Mouse (Mus musculus) lung, postnatal 14 days (tissue): Measurements from ENCODE around the gene Gclc.
A peak's percentile ranks its signal among the peaks of the same experiment; 100 is the strongest.

Experiments
- DNase-seq: peaks from one replicate; pipeline ENCODE4 v3.0.0; 2021

Gclc gene

DNA sequence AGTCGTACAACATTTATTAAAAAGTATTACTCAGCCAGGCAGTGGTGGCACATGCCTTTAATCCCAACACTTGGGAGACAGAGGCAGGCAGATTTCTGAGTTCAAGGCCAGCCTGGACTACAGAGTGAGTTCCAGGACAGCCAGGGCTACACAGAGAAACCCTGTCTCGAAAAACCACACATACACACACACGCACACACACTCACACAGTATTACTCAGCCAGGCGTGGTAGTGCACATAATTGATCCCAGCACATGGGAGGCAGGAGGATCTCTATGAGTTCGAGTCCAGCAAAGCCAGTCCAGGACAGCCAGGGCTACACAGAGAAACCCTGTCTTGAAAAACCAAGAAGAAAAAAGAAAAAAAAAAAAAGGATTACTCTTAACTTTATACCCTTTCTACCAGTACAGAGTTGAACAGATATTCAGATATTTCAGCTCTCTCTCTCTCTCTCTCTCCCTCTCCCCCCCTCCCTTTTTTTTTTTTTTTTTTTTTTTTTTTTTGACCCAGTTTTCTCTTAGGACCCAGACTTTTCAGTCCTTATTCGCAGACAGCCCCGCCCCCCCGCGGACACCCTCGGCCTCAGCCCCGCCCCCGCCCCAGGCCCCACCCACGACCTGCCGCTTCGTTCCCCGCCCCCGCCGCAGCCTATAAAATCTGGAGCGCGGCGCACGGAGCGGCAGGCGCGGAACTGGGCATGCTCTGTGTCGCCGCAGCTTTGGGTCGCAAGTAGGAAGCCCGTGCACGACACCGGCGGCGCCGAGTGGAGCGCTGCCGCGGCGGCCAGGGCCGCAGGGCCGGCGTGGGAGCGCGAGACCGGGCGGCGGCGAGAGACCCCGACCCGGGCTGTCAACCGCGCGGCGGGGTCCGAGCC, at the start of gene Gclc:
Gene Gclc, plus strand, starts transcription at position 683 of the 875 bp plus-strand sequence.
- DNase-seq = peak; percentile 93

DNA sequence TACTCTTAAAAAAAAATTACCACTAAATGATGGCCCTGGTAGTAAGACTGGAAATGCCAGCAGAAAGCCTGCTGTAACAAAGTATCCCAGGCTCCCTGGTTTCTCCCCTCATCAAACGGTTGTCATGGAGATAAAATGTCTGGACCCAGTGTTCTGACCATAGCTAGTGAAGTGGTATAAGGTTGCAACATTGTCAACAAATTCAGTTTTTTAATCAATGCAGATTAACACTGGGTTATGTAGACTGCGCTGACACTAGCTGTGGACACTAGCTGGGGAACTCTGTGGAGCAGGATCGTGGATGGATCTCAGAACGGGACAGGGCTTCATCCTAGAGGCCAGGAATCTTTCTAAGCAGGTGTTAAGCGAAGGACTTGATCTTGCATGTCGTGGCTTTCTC, 47.8 kb upstream of the Gclc start:
- no peak for DNase-seq

DNA sequence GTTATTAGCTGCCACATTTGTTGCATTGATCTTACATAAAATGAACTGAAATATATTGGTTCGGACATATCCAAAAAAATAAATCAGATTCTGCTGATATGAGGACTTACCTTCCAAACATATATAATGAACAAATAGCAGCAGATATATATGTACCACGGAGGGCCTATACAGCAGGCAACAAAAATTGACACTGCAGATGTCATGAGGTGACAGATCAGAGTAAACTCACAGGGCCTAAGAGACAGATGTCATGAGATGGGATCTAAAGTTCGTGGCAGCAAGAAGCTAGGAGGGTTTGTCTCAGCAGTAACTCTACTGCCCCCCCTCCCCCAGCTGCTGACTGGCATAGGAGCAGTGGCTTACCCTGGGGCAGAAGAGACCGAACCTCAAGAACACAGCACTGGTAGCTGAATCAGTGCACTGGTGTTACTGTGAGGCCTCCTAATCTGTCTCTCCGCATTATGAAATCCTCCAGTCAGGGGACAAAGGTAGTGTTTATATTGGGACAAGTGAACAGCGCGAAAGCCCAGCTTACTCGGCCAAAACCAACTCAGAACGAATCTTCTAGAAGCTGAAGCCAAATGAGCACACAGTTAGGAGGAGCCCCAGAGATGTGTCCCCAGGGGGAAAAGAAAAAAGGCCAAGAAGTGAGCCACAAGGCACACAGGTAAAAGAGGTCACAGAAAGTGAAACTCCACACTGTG, 46.7 kb upstream of the Gclc start:
- DNase-seq = no peak

DNA sequence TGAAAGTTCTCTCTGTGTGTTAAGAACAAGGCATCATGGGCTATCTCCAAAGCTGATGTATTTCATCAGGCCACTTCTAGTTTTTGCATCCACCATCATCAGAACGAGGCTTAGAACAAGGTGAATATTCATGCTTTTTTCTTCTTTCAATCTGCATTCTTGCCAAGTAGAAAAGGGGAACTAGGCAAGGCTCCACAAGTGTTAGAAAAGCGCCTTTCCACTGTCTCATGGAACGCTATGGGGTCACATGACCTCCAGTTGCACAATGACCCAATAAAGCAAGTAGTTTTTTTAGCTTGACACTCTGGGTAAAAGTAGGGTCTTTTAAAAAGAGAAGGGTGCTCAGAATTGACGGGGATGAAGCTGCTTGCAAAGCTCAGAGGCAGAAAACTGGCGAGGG, 45.4 kb upstream of the Gclc start:
- peak; percentile 25 for DNase-seq

DNA sequence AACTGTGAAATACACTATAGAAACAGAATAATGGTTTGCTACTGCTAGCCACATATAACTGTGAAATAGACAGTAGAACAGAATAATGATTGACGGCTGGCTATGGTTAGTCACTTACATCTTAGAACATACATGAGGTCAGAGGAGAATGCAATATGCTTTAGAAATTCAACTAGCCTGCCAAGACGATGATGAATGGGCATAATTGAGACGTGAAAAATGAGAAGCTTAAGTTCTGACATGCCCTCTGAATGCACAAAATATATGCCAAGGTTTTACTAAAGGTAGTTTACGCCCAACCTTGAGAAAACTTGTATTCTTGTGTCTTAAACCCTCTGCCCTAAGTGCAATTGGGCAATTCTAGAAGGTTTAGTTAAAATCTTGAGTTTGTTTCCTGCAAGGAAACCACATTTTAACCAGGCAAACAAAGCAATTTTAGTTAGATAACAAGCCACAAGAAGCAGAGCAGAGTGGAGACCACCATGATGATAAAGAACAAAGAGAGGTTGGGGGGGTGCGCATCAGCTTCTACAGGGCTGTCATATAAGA, 43.2 kb upstream of the Gclc start:
- no peak for DNase-seq

DNA sequence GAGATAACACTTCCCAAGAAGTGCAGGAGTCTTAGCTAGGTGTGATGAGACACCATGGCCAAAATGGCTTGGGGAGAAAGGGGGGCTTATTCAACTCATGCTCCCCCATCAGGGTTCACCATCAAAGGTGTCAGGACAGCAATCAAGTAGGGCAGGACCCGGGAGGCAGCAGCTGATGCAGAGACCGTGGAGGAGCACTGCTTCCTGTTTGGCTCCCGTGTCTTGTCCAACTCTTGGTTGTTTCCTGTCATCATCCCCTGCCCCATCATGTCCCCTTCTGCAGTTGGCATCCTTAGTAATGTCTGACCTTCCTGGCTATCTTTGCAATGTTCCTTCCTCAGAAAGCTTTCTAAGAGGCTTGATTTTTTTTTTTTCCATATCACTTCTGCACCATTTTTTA, 41.5 kb upstream of the Gclc start:
- DNase-seq = no peak

DNA sequence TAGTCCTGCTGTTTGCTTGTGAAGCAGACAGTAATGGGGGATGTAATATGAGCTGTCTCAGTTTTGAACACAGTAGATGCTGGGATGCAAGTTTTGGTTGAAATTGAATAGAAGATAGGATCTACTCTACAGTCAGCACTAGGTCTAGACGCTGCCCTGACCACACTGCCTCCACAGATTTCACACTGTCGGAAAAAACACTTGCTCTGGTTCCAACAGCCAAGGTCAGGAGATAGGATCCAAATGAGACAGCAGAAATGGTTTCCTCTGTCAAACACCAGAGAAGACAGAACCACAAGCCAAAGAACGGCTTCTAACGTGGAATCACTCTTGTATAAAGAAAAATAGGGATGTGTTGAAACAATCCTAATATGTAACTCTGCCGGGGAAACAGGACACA, 41.0 kb upstream of the Gclc start:
- no peak for DNase-seq

DNA sequence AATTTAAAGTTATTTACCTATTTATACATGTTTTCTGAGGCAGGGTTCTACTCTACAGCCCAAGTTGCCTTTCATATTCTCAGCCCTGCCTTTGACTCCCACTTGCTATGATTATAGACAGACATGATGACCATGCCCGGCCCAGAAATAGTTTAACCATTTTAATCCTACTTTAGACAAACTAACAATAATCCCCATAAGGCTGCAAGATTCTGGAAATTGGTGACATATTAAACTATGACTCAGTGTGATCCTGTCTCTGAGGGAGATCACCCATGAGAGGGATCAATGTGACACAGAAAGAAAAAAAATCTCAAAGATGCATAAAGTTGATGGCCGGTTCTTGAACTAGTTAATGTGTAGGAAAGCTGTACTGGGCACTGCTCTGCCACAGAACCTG, 39.1 kb upstream of the Gclc start:
- no peak for DNase-seq

DNA sequence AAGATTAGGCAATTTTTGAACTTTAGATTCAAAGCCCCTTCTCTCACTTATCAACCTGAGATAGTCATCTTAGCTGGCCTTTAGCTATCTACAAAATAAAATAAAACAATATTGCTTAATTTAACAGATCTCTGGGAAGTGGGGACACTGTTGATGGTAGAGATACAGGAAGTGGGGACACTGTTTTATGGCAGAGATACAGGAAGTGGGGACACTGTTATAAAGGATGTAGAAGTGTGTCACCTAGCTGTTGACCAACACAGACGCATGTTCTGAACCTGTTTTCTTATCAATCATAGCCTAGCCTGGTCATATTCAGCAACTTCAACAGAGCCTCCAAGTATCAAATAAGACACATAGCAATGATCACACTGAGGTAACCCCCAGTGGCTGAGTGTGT, 38.3 kb upstream of the Gclc start:
- no peak for DNase-seq

DNA sequence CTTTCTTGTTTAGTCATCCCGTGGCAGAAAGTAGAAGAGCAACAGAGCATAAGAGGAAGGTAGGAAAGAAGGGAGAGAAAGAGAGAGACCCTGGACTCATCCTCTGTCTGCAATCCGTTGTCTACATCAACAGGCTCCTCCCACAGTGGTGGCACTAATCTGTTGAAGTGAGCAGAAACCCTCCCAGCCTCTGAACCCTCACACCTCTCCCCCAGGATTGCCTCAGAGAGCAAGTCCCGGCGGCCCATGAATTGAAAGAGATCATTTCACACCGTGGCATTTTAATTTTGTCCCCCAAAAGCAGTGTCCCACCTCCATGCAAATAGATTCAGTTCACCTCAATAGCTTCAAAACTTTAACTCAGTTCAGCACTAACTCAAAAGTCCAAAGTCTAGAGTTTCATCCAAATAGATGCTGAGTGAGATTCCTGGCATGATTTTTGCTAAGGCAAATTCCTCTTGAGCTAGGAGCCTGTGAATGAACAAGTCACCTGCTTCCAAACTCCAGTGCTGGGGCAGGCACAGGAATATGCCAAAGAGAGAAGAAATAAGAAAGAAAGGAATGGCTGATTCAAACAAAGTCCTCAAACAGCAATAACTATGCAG, 36.4 kb upstream of the Gclc start:
- no peak for DNase-seq

DNA sequence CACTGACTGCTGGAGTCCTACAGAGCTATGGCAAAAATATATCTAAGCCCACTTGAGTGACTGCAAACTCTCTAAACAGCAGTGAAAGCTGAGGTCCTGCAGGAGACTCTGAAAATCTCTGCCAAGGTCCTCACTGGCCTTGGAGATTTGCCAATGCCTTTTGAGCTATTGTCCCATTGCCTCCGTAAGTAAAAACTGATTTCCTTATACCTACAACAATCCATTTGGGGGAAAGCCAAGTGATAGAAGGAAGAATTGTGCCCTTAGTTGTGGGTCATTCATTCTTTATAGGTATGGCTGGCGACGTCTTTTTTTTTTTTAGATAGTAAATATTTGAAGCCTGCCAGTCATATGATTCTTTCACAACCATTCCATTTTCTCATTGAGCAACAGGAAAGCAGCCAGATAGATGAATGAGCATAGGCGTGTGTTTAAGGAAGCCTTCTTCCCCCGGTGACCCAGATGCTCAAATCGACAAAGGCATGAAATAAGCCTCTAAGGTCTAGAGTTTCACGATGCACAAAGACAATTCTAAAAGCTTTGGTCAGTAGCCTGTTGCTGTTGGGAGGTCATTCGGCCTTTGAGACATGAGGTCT, 35.4 kb upstream of the Gclc start:
- DNase-seq = no peak

DNA sequence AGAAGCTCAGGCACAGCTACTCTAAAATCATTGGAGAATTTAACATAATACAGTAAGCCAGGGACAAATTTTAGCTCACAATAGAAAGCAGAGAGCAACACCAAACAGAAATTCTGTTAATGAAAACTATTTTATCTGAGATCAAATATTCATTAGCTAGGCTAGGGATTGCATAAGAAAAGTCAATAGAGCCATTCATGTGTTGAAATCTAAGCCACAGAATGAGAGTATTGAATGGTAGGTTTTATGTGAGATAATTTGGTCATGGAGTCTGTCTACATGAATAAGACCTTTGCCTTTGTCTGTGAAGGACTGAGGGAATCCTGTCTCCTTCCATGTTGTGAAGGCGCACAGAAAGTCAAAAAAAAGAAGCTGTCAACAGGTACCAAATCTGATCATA, 34.7 kb upstream of the Gclc start:
- DNase-seq = no peak

DNA sequence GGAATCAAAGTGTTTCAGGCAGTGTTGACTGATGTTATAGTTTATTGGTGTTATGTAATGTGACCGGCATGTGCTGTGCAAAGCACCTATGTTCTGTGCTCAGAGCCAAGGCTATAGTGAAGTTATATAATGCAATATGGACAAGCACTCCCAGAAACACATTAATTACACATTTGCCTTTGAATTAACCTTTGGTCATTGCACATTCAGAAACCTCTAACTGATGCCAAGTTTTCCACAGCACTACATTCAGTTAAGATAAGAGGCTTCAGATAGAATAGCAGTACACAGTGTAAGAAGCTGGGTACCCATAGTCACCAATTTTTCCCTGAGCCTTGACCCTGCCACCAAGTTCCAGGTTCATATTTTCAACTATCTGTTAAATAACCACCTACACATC, 32.0 kb upstream of the Gclc start:
- DNase-seq = no peak

DNA sequence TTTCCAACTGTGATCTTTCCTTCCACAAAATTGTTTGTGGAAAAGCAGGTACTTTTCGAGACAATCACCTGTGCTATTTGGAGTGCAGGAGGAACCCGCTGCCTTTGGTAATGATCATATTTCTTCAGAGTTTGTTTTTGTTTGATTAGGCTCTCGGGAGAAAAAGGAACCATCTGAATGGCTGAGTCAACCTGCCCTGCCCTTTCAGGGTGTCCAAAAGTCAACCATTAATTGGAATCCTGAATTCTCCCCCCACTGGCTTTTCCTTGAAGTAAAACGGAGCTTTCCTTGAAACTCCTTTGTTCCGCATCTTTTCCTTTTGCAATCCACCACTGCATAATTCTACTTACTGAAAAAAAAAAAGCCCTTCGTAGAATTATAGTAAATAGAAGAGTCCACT, 30.1 kb upstream of the Gclc start:
- DNase-seq = no peak

DNA sequence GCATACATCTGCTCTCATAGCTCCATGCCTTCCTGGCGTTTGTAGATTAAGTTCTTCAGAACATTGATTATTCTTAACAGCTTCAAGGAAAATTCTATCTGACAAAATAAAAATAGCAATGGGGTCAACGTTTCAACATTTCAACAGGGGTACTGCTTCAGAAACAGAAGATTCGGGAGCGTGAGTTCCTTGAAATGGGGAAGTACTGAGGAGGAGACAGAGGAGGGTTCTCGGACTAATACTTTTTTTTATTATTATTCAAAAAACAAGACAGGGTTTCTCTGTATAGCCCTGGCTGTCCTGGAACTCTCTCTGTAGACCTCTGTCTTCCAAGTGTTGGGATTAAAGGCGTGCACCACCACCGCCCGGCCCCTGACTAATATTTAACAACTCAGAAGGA, 28.9 kb upstream of the Gclc start:
- no peak for DNase-seq

DNA sequence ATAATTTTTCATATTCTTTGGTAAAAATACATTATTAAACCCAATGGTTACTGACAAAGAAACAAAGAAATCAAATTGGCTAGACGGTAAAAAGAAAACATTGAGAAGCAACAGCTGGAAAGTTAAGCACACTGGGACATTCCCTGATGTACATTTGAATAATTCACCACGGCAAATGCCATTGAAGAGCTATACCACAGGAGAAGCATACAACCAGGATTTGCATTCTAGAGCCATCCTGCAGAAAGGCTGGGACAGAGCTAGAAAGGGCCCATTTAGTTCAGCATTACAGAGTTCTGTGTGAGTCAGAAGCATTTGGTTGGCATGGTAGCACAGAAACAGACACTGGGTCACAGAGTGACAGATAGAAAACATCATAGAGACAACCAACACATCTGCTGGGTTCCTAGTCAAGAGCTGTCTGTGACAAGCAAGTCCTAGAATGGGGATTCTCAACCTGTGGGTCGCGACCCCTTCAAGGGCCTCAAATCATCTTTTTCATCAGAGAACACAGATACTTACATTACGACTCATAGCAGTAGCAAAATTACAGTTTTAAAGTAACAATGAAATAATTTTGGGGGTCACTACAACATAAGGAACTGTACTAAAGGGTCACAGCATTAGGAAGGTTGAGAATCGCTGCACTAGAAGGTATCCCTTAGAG, 28.2 kb upstream of the Gclc start:
- no peak for DNase-seq

DNA sequence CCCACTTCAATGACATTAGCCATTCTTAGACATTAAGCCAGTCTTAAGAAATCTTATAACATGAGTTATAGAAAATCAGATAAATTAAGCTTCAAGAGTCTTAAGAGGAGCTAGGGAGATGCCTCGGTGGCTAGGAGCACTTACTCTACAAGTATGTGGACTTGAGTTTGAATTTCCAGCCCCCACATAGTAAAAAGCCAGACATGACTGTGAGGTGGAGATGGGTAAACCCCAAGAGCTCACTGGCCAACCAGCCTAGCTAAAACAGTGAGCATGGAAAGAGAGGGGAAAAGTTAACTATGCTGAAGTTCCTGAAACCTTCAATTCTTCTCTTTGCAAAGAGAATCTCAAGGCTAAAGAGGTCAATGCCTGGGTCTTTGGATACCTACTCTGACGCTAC, 27.3 kb upstream of the Gclc start:
- DNase-seq = no peak

DNA sequence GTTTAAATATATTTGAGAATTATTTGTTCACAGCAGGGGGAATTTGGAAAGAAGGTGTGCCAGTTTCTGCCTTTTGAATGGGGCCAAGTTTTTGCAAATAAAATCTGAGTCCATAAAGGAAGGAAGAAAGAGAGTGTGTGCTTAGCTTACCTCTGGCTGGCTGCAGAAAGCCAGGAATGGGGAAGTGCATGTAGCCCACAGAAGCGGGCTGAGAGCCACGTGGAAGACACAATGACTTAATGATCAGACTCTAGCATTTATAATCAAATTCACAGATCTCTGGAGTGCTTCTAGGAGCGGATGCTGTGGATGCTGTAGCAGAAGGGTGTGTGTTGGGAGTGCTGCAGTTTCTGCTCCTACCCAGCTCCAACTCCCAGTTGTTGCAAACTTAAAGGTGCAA, 22.3 kb upstream of the Gclc start:
- DNase-seq = no peak

DNA sequence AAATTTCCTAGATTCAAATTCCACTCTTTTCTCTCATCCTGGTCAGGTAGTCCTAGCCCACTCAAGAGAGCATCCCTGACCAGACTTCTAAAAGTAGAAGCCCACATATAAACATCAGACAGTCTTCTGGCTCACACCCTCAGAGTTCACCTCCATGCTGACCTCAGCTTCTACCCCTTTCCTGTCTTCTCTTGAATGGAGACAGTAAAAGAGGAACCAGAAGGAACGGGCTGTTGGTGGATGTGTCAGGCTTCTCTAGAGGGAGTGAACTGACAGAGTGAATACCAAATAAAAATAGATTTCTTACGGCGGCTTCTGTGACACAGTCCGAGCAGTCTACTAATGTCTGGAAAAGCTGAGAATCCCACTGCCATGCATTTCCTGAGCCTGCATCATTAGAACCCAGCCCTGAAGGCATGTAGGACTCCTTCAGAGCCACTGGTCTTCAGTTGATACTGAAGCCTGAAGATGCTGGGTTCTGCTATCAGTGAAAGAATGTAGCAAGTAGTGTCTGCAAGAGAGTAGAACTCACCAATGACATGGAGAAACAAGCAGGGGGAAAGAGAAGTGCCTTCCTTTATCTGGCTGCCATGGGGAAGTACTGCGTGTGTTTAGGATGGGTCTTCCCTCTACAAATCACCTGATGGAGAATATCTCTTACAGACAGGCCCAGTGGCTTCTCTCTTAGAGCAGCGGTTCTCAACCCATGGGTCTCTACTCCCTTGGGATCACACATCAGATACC, 16.9 kb upstream of the Gclc start:
- DNase-seq = no peak

DNA sequence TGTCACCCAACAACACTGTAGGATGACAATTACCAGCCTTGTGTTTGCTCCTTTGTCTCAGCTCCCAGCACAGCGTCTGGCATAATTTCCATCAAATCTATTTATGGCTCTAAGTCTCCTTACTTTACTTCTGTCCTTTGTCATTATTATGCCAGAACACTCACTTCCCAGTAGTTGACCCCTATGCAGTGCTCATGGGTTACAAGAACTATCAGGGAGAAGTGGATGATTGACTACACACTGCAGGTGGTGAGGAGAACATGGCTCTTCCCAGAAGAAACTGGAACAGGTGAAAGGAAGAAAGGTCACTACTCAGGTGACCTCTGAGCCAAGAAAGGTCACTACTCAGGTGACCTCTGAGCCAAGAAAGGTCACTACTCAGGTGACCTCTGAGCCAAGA, 12.9 kb upstream of the Gclc start:
- no peak for DNase-seq

DNA sequence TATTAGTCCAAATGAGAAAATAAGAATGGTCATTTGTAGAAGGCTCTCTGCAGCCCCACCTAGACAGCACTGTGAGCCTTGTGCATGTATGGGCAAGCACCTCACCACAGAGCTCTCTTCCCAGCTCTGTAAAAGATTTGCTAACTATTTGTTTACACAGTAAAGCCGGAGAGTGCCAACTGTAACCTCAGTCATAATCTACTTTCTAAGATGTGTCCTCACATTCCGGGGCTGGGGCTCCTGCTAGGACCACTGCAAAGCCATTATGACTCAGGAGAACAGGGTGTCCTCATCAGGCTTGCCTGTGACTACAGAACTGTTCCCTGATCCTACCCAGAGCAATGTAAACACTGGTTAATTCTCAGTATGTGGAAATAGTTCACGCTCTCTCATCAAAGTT, 9.5 kb upstream of the Gclc start:
- no peak for DNase-seq

DNA sequence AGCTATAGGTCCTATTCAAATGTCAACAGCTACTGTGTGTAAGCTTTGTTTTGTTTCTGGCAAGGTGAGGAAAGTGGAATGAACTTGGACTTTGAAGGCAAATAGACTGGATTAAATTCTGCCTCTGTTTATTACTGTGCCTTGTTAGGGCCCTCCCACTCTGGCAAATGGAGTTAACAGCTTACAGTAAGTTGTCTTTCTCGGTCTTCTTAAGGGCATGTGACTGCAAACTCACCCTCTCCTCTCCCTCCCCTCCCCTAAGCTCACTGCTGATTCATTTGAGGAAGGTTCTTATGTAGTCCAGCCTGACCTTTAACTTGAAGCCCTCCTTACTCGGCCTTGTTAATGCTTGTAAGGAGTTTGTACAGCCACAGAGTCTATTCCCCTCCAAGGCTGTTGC, 8.0 kb upstream of the Gclc start:
- DNase-seq = no peak
